In genomic region chrX:99819936-99820789, GRCm38 (mm10) we compare ENCODE assay signal across 7 mouse cellular contexts. TPM values are rescaled to one million over a fixed set of nuclear protein-coding genes. Genes with fewer than 3 reads are reported as not detected.
DNase-seq lines count a peak whose midpoint lies in the region; ATAC-seq and TF ChIP-seq lines count a peak whose summit lies in the region.

No protein-coding gene starts in this region.

- 32% methylated on average over 99 of the region's 105 CpGs for WGBS in forebrain, embryonic 10.5 days
- WGBS in kidney, adult 2 months = under 1% methylated on average over 61 of the region's 105 CpGs
- WGBS in limb, embryonic 12.5 days = 23% methylated on average over 69 of the region's 105 CpGs
- 14% methylated on average over 70 of the region's 105 CpGs for WGBS in neural tube, embryonic 13.5 days

- H3K9ac ChIP-seq in limb, embryonic 12.5 days (replicated peaks) = peak overlapping the region; percentile 8; the same call in 1 of the 2 replicates
- peak overlapping the region; percentile 70 for H3K9ac ChIP-seq in neural tube, embryonic 13.5 days

- peak overlapping the region; percentile 66 for H3K4me3 ChIP-seq in forebrain, embryonic 10.5 days
- H3K4me3 ChIP-seq in kidney, adult 2 months (ENCODE audit: insufficient read depth, low read depth, low read length) = peak overlapping the region; percentile 54; the same call in 1 of the 2 replicates
- peak overlapping the region; percentile 53 for H3K4me3 ChIP-seq in limb, embryonic 12.5 days (replicated peaks)
- H3K4me3 ChIP-seq in neural tube, embryonic 13.5 days = peak overlapping the region; percentile 61

- peak; percentile 66 for DNase-seq in R1 (ENCODE audit: low read depth, low spot score)
- DNase-seq in adrenal gland, postnatal 14 days = peak; percentile 31
- peak; percentile 61 for DNase-seq in forebrain, embryonic 10.5 days (ENCODE audit: extremely low spot score, low spot score)
- DNase-seq in kidney, adult 2 months = peak; percentile 9
- no peak for DNase-seq in spleen, postnatal 14 days (ENCODE audit: low spot score in 2 of 2)

- H3K27ac ChIP-seq in forebrain, embryonic 10.5 days = peak overlapping the region; percentile 87
- H3K27ac ChIP-seq in kidney, adult 2 months (ENCODE audit: insufficient read depth, low read depth, low read length) = no peak overlapping the region
- no peak overlapping the region for H3K27ac ChIP-seq in limb, embryonic 12.5 days
- peak overlapping the region; percentile 76 for H3K27ac ChIP-seq in neural tube, embryonic 13.5 days (replicated peaks)

- no peaks in the 10 kb centered on the region for H3K36me3 ChIP-seq in forebrain, embryonic 10.5 days (replicated peaks)
- H3K36me3 ChIP-seq in kidney, adult 2 months (ENCODE audit: control insufficient read depth, insufficient read depth, low read length) = no peaks in the 10 kb centered on the region
- no peaks in the 10 kb centered on the region for H3K36me3 ChIP-seq in limb, embryonic 12.5 days
- no peaks in the 10 kb centered on the region for H3K36me3 ChIP-seq in neural tube, embryonic 13.5 days

- no peaks in the 10 kb centered on the region; the same call in 1 of the 2 replicates for H3K9me3 ChIP-seq in forebrain, embryonic 10.5 days
- no peaks in the 10 kb centered on the region for H3K9me3 ChIP-seq in limb, embryonic 12.5 days
- no peaks in the 10 kb centered on the region for H3K9me3 ChIP-seq in neural tube, embryonic 13.5 days

- H3K27me3 ChIP-seq in forebrain, embryonic 10.5 days (ENCODE audit: poor library complexity, severe bottlenecking) = peaks cover 88% of the 10 kb centered on the region
- H3K27me3 ChIP-seq in kidney, adult 2 months (replicated peaks; ENCODE audit: control insufficient read depth, insufficient read depth, low read length) = no peaks in the 10 kb centered on the region; the same call in 1 of the 2 replicates
- peaks cover 85% of the 10 kb centered on the region for H3K27me3 ChIP-seq in limb, embryonic 12.5 days
- H3K27me3 ChIP-seq in neural tube, embryonic 13.5 days = peaks cover 37% of the 10 kb centered on the region

- peak; percentile 70 for ATAC-seq in limb, embryonic 12.5 days (ENCODE audit: insufficient number of reproducible peaks, insufficient read depth, low FRiP score, low TSS enrichment, low read depth)
- peak; percentile 90 for ATAC-seq in neural tube, embryonic 13.5 days (ENCODE audit: low read depth)

- peak overlapping the region; percentile 70 for H3K4me2 ChIP-seq in limb, embryonic 12.5 days
- peak overlapping the region; percentile 62 for H3K4me2 ChIP-seq in neural tube, embryonic 13.5 days

- no peak for TF ChIP-seq POLR2A in kidney, adult 2 months (IDR thresholded peaks at IDR 0.05; ENCODE audit: low read depth, low read length)

- no peak for TF ChIP-seq CTCF in kidney, adult 2 months (conservative IDR thresholded peaks at IDR 0.05; ENCODE audit: insufficient read depth, insufficient read length, low read depth, low read length)

- peaks cover 20% of the 10 kb centered on the region for H3K4me1 ChIP-seq in forebrain, embryonic 10.5 days
- H3K4me1 ChIP-seq in kidney, adult 2 months (ENCODE audit: control insufficient read depth, insufficient read depth, low read length) = no peaks in the 10 kb centered on the region
- no peaks in the 10 kb centered on the region for H3K4me1 ChIP-seq in limb, embryonic 12.5 days (replicated peaks)
- H3K4me1 ChIP-seq in neural tube, embryonic 13.5 days (replicated peaks) = peaks cover 23% of the 10 kb centered on the region; the same call in 1 of the 2 replicates

RNA-seq across cellular contexts. Expression of gene Tmem28, which starts 0.7 kb away (rescaled TPM):
- 2.3 and 2.6 TPM in 2 replicates for total RNA-seq in adrenal gland, postnatal 14 days (2021)
- polyA plus RNA-seq in forebrain, embryonic 10.5 days (2016; fragmentation: Nextera tagmentation; extraction: Ambion mirVana) = 0.79 and 0.84 TPM in 2 replicates
- polyA plus RNA-seq in kidney, adult 2 months (2012; rRNA removed) = 1.0 and 1.1 TPM in 2 replicates
- 0.10 and 0.11 TPM in 2 replicates for polyA plus RNA-seq in limb, embryonic 12.5 days (2016; fragmentation: Nextera tagmentation; extraction: Ambion mirVana)
- 0.99 and 1.5 TPM in 2 replicates for polyA plus RNA-seq in neural tube, embryonic 13.5 days (2015; fragmentation: Nextera tagmentation; extraction: Ambion mirVana)

Comparison
In these comparisons a context has a peak if more than half of its experiments do, and no peak if none do; other contexts are left out.
1. DNase-seq: peak in R1 (single experiment), adrenal gland, postnatal 14 days (single experiment), forebrain, embryonic 10.5 days (single experiment) and kidney, adult 2 months (single experiment); none in spleen, postnatal 14 days (0 of 2).
2. H3K27ac ChIP-seq: peak in forebrain, embryonic 10.5 days (single experiment) and neural tube, embryonic 13.5 days (single experiment); none in kidney, adult 2 months (single experiment) and limb, embryonic 12.5 days (single experiment).
3. Peak in every context shown above with its lines, with median percentiles within 50 percentile points of each other: H3K4me3 ChIP-seq.